Mouse (Mus musculus) G1E-ER4 (cell line): ENCODE data around the gene Atrip. TPM values are rescaled to one million over a fixed set of nuclear protein-coding genes. Genes with fewer than 3 reads are reported as not detected.

Experiments
- GATA1 ChIP-seq: IDR thresholded peaks from one replicate; pipeline ENCODE4 v1.8.0; 2012; ENCODE audit warnings: low read length, inconsistent platforms
- polyA plus RNA-seq: library from polyadenylated mRNA; stranded (reverse); fragments of >175 nt; gene quantifications from 2 replicates; pipeline ENCODE4 v1.2.3, GENCODE M21; 2012

Atrip gene
- polyA plus RNA-seq, 1 experiment: 11.2 TPM

GRCm38 (mm10) chr9:109090446-109090845, 16.5 kb upstream of the Atrip start:
- TF ChIP-seq GATA1: no peak

GRCm38 (mm10) chr9:109087987-109088386, 14.1 kb upstream of the Atrip start:
- no peak for TF ChIP-seq GATA1

- no peak for TF ChIP-seq GATA1
These were observed 11.0 kb upstream of the Atrip start for GRCm38 (mm10) chr9:109084922-109085321.

GRCm38 (mm10) chr9:109082124-109082800, 8.3 kb upstream of the Atrip start, which contains the start of the genes Ccdc51 and Tma7:
TSS of gene Ccdc51 (plus strand) at chr9:109082493.
TSS of gene Tma7 (minus strand) at chr9:109082587.
- no peak for TF ChIP-seq GATA1

GRCm38 (mm10) chr9:109081749-109082123, 7.8 kb upstream of the Atrip start:
- TF ChIP-seq GATA1: no peak

- no peak for TF ChIP-seq GATA1
These were observed 6.6 kb upstream of the Atrip start for GRCm38 (mm10) chr9:109080516-109080915.

- no peak for TF ChIP-seq GATA1
These were observed 5.7 kb downstream of the Atrip start for GRCm38 (mm10) chr9:109068095-109068735.

GRCm38 (mm10) chr9:109060898-109061295, 13.0 kb downstream of the Atrip start:
- TF ChIP-seq GATA1: no peak

GRCm38 (mm10) chr9:109060184-109060897, 13.6 kb downstream of the Atrip start:
- no peak for TF ChIP-seq GATA1

GRCm38 (mm10) chr9:109059136-109059903, 14.6 kb downstream of the Atrip start, which contains the start of gene Trex1:
TSS of gene Trex1 (minus strand) at chr9:109059734.
- no peak for TF ChIP-seq GATA1

GRCm38 (mm10) chr9:109058006-109058765, 15.7 kb downstream of the Atrip start:
- TF ChIP-seq GATA1: no peak

- TF ChIP-seq GATA1: no peak
These were observed 16.4 kb downstream of the Atrip start for GRCm38 (mm10) chr9:109057543-109057942.

- no peak for TF ChIP-seq GATA1
These were observed 17.0 kb downstream of the Atrip start for GRCm38 (mm10) chr9:109056916-109057315.

- no peak for TF ChIP-seq GATA1
These were observed 17.7 kb downstream of the Atrip start for GRCm38 (mm10) chr9:109056081-109056690.

- no peak for TF ChIP-seq GATA1
These were observed 18.5 kb downstream of the Atrip start for GRCm38 (mm10) chr9:109055271-109056030.
